Mouse (Mus musculus) intestine, embryonic 15.5 days (tissue): ENCODE results near the gene Cog4. TPM values are rescaled to one million over a fixed set of nuclear protein-coding genes. Genes with fewer than 3 reads are reported as not detected.
"Not testable (repeated sequence)": the region's sequence is repeated elsewhere in the genome, so short reads cannot be mapped to it uniquely, and the experiment has no call there.

Experiments
- ATAC-seq: fragments of 200-750 bp; cut with Nextera tagmentation; 2 replicates; pipeline ENCODE4 v1.8.0; 2017; ENCODE audit warnings: moderate TSS enrichment, moderate library complexity
- H3K27ac ChIP-seq: fragments of 300-500 bp; sonication (generic); 2 replicates; pipeline ENCODE4 v1.5.1; 2015; ENCODE audit warnings: mild to moderate bottlenecking, inconsistent platforms
- H3K27me3 ChIP-seq: fragments of 300-500 bp; sonication (generic); replicated peaks from 2 replicates; pipeline ENCODE4 v1.6.1; 2015; ENCODE audit warnings: inconsistent platforms
- H3K36me3 ChIP-seq: fragments of 300-500 bp; sonication (generic); 2 replicates; pipeline ENCODE4 v1.6.1; 2015; ENCODE audit warnings: inconsistent platforms
- H3K4me1 ChIP-seq: fragments of 300-500 bp; sonication (generic); replicated peaks from 2 replicates; pipeline ENCODE4 v1.6.1; 2015; ENCODE audit warnings: inconsistent platforms
- H3K4me2 ChIP-seq: fragments of 300-500 bp; sonication (generic); replicated peaks from 2 replicates; pipeline ENCODE4 v1.6.1; 2015; ENCODE audit warnings: mild to moderate bottlenecking, inconsistent platforms
- H3K4me3 ChIP-seq: fragments of 300-500 bp; sonication (generic); replicated peaks from 2 replicates; pipeline ENCODE4 v1.5.1; 2015; ENCODE audit warnings: inconsistent platforms
- H3K9ac ChIP-seq: fragments of 300-500 bp; sonication (generic); 2 replicates; pipeline ENCODE4 v1.6.1; 2015; ENCODE audit warnings: inconsistent platforms
- H3K9me3 ChIP-seq: fragments of 300-500 bp; sonication (generic); 2 replicates; pipeline ENCODE4 v1.6.1; 2016; ENCODE audit warnings: inconsistent platforms
- WGBS: fragments of 180-500 bp; shearing (Covaris S2); methylation state at CpG from one replicate; pipeline ENCODE4 v1.1.7; 2015; 5-methylcytosine and 5-hydroxymethylcytosine counted together
- polyA plus RNA-seq: library from polyadenylated mRNA; unstranded; fragments of >200 nt; fragmentation: Nextera tagmentation; extraction: Ambion mirVana; gene quantifications from 2 replicates; pipeline ENCODE4 v1.2.1, GENCODE M21; 2015

The Cog4 gene
- polyA plus RNA-seq, 1 experiment from 2014 or later, result 69.0 TPM

DNA sequence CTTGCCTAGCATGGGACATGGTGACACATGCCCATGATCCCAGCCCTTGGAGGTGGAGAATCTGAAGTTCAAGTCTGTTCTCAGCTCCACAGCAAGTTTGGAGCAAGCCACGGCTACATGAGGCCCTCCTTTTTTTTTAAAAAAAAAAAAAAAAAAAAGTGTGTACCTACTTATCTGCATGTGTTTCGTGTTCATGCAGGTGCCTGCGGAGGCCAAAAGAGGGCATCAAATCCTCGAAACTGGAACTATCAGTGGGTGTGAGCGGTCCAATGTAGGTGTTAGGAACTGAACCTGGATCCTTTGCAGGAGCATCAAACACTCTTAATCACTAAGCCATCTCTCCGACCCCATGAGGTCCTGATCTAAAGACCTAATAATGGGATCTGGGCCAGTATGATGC is 51.1 kb downstream of the Cog4 start:
- Histone ChIP-seq H3K36me3 (no peaks in the 10 kb centered on the region), H3K4me3 (no peak overlapping the region), H3K9me3 (no peaks in the 10 kb centered on the region), H3K27ac (no peak overlapping the region), H3K9ac (no peak overlapping the region), H3K4me1 (peaks cover 6% of the 10 kb centered on the region), H3K27me3 (no peaks in the 10 kb centered on the region), H3K4me2 (no peak overlapping the region)
- WGBS, result 90% methylated on average over 6 of the region's 6 CpGs
- no peak for ATAC-seq

DNA sequence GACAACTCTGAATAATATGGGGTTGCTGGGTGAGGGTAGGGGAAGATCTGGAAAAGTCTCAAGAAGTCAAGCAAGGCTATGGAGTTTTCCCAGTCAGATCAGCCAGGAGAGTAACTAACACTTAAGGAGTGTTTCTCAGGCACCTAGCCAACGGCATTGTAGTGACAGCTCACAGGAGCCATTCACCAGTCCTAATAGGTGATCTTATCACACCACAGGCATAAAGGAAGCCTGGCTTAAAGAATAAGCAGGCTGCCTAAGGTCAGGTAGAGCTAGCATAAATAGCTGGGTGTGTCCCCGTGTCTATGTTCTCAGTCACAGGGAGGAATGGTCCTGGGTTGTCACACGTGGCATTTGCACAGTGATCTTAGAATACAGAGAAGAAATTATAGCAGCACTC is 54.7 kb downstream of the Cog4 start:
- H3K9me3 ChIP-seq, result no peaks in the 10 kb centered on the region
- H3K27me3 ChIP-seq, result no peaks in the 10 kb centered on the region
- peaks cover 6% of the 10 kb centered on the region for H3K4me1 ChIP-seq
- no peak overlapping the region for H3K4me3 ChIP-seq
- peak overlapping the region; percentile 39 for H3K27ac ChIP-seq
- ATAC-seq, result peak; percentile 85
- H3K9ac ChIP-seq, result no peak overlapping the region
- 46% methylated on average over 3 of the region's 3 CpGs for whole genome bisulfite sequencing
- peak overlapping the region; percentile 61 for H3K4me2 ChIP-seq
- no peaks in the 10 kb centered on the region for H3K36me3 ChIP-seq

DNA sequence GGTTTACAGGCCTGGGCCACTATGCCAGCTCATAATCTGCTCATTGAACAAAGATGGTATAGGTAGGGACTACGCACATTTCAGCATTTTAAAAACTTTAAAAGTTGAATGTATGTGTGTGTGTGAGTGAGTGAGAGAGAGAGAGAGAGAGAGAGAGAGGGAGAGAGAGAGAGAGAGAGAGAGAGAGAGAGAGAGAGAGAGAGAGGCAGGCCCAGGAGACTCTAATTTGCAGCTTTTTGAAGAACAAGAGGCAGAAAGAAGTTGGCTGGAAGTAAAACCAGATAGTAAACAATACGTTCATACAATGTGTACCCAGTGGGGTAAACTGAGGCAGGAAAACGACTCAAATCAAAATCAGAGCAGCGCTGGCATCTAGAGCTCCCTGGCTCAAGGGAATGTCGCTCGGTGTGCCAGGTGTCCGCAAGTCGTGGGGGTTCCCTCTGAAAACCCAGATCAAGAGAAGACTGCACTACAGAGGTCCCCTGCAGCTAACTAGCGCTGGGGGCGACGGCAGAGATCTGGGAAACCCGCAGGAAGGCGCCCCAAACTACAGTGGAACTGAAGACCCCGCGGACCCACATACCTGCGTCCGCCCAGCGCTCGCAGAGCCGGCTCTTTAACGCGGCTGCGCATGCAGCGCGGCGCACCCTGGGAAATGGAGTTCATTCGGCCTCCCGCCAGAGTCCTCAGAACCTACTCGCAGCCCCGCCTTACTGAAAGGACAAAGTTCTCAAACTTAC is 55.6 kb downstream of the Cog4 start, which contains the start of gene Fuk:
Gene Fuk (minus strand): TSS at position 650 of the 740 bp plus-strand sequence.
- Histone ChIP-seq H3K4me3 (peak within 1 kb of the TSS; percentile 78), H3K36me3 (no peaks in the 10 kb centered on the region), H3K27ac (no peak within 1 kb of the TSS), H3K4me2 (peak within 1 kb of the TSS; percentile 61), H3K27me3 (no peaks in the 10 kb centered on the region), H3K4me1 (peaks cover 6% of the 10 kb centered on the region), H3K9ac (peak within 1 kb of the TSS; percentile 71), H3K9me3 (no peaks in the 10 kb centered on the region)
- WGBS, result 2% methylated on average over 30 of the region's 30 CpGs
- ATAC-seq, result peak; percentile 95

DNA sequence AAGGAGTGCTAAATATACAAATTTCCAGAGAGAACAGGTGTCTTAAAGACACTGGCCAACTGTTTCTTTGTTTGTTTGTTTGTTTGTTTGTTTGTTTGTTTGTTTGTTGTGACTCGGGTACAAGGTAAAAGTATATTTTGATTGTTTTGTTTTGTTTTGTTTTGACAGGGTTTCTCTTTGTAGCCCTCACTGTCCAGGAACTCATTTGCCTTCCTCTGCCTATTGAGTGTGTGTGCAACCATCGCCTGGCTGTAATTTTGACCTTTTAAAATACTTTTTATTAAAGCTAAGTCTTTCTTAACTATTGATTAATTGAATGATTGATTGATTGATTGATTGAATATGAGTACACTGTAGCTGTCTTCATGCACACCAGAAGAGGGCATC is 56.2 kb downstream of the Cog4 start:
- Histone ChIP-seq H3K27ac (no peak overlapping the region), H3K27me3 (no peaks in the 10 kb centered on the region), H3K36me3 (no peaks in the 10 kb centered on the region), H3K4me1 (peaks cover 6% of the 10 kb centered on the region), H3K9ac (no peak overlapping the region), H3K4me2 (peak overlapping the region; percentile 61), H3K4me3 (peak overlapping the region; percentile 78), H3K9me3 (no peaks in the 10 kb centered on the region)
- ATAC-seq, result peak; percentile 16
- WGBS, result 63% methylated on average over 2 of the region's 2 CpGs

DNA sequence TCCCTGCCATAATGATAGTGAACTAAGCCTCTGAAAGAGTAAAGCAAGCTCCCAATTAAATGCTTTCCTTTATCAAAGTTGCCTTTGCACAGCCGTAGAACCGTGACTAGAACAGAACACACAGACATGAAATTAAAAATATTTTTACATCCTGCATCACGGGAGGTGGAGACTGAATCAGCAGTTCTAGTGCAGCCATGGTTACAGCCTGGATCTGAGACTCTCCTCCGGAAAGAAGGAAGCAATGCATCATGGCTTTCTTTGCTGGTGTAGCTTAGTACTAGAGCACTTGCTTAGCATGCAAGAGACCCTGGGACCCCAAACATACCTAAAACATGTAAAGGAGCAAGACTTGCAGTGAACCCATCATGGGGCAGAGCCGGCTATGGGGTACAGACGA is 59.0 kb downstream of the Cog4 start:
- Histone ChIP-seq H3K27ac (no peak overlapping the region), H3K4me2 (no peak overlapping the region), H3K9ac (no peak overlapping the region), H3K4me3 (no peak overlapping the region), H3K4me1 (peaks cover 6% of the 10 kb centered on the region), H3K9me3 (no peaks in the 10 kb centered on the region), H3K27me3 (no peaks in the 10 kb centered on the region), H3K36me3 (no peaks in the 10 kb centered on the region)
- no peak for ATAC-seq
- WGBS, result 90% methylated on average over 6 of the region's 6 CpGs

DNA sequence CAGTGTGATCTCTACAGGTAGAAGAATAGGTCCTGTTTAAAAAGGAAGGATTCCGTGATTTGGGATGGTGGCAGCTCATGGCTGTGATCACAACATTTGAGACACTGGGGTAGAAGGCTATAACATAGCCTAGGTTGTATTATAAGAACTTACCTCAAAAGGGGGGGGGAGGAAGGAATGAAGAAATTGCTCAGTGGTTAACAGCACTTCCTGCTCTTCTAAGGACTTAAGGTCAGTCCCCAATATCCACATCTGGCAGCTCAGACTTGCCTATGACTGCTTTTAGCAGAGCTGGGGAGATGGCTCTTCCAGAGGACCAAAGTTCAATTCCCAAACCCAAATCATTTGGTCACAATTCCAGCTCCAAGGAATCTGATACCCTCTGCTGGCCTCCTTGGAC is 60.3 kb downstream of the Cog4 start:
- WGBS, result 83% methylated on average over 1 of the region's 1 CpGs
- H3K36me3 ChIP-seq, result no peaks in the 10 kb centered on the region
- no peaks in the 10 kb centered on the region; the same call in 1 of the 2 replicates for H3K4me1 ChIP-seq
- H3K4me2 ChIP-seq, result no peak overlapping the region
- H3K27me3 ChIP-seq, result no peaks in the 10 kb centered on the region
- H3K9ac ChIP-seq, result no peak overlapping the region
- no peak for ATAC-seq
- no peaks in the 10 kb centered on the region for H3K9me3 ChIP-seq
- H3K27ac ChIP-seq, result no peak overlapping the region
- H3K4me3 ChIP-seq, result no peak overlapping the region

DNA sequence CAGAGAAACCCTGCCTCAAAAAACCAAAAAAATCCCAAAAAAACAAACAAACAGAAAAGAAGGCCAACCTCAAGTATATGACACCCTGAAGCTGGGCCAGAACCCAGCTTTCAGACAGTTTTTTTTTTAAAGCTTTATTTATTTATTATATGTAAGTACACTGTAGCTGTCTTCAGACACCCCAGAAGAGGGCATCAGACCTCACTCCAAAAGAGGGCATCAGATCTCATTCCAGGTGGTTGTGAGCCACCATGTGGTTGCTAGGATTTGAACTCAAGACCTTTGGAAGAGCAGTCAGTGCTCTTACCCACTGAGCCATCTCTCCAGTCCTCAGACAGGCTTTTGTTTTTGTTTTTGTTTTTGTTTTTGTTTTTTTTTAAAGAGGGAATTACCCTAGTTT is 63.5 kb downstream of the Cog4 start:
- ATAC-seq, H3K4me2 ChIP-seq, H3K9me3 ChIP-seq, H3K27ac ChIP-seq, H3K4me1 ChIP-seq, H3K4me3 ChIP-seq, H3K36me3 ChIP-seq, H3K9ac ChIP-seq, H3K27me3 ChIP-seq: not testable (repeated sequence)

DNA sequence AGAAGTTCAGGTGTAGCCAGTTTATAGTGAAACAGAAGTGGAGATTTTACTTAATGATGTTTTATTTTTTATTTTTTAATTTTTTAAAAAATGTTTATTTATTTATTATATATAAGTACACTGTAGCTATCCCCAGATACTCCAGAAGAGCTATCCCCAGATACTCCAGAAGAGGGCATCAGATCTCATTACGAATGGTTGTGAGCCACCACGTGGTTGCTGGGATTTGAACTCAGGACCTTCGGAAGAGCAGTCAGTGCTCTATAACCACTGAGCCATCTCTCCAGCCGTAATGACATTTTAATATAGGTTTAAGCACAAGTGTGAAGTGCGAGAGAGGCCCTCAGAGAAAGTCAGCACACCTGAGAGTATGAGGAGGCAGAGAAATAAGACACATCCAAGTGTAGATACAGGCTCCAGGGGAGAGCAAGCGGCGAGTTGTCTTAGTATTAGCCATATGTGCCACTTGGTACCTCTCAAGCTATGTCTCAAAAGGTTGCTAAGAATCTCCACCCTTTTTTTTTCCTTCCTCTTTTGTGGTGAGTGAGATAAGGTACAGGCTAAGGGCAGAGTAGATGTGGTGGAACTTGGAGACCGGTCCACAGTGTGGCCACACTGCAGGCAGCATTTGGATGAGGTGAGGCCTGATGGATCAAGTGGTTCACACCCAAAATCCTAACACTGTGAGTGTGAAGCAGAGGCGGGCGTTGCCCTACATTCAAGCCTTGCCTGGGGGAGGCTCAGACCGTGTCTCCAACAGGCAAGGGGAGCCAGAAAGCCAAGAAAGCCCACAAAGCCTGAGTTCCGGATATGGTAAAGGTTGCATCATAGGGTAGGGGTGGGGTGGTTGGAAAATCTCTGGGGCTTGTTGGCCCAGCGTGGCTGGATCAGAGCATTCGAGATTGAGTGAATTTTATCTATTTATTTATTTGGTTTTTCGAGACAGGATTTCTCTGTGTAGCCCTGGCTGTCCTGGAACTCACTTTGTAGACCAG is 65.5 kb downstream of the Cog4 start:
- H3K27ac ChIP-seq, result no peak overlapping the region
- H3K36me3 ChIP-seq, result no peaks in the 10 kb centered on the region
- H3K27me3 ChIP-seq, result no peaks in the 10 kb centered on the region
- no peak overlapping the region for H3K4me2 ChIP-seq
- ATAC-seq, result no peak
- 84% methylated on average over 15 of the region's 15 CpGs for WGBS
- no peak overlapping the region for H3K9ac ChIP-seq
- no peak overlapping the region for H3K4me3 ChIP-seq
- no peaks in the 10 kb centered on the region for H3K4me1 ChIP-seq
- no peaks in the 10 kb centered on the region for H3K9me3 ChIP-seq

DNA sequence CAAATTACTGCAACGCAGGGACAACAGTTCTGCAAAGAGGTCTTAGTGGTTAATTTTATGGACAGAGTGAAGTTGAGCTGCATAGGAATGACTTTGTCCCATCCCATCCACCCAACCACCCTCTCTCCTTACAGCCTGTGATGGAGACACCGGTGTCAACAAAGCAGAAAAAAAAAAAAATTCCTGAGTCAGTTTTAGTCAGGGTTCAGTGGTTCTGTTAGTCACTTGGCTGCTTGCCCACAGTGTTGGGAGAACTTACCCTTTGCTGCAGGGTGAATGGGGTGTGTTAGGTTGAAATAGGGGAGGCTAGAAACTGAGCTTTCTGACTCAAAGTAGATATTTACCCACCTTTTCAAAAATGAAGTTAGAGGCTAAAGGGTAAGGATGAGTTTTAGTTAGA is 71.0 kb downstream of the Cog4 start:
- Histone ChIP-seq H3K4me2 (no peak overlapping the region), H3K9me3 (no peaks in the 10 kb centered on the region), H3K4me3 (no peak overlapping the region), H3K4me1 (peaks cover 17% of the 10 kb centered on the region), H3K27me3 (no peaks in the 10 kb centered on the region), H3K9ac (no peak overlapping the region), H3K36me3 (no peaks in the 10 kb centered on the region), H3K27ac (no peak overlapping the region)
- WGBS, result 68% methylated on average over 2 of the region's 2 CpGs
- no peak for ATAC-seq

DNA sequence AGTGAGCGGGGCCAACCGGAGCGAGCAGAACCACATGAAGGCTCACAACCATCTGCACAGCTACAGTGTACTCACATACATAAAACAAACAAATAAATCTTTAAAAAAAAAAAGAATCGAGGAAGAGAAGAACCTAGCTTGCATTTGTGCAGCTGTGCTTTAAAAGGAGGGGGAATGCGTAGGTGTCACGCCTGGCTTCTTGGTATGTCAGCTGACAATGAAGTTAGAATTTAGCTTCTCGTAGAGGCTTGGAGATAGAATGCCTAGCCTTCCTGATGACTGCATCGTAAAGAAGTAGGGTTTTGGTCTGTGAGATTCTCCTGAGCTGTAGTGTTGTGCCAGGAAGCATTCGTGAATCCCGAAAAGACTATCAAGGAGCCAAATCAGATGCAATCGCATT is 71.6 kb downstream of the Cog4 start:
- Histone ChIP-seq H3K27me3 (no peaks in the 10 kb centered on the region), H3K4me1 (peaks cover 17% of the 10 kb centered on the region), H3K9me3 (no peaks in the 10 kb centered on the region), H3K9ac (no peak overlapping the region), H3K36me3 (no peaks in the 10 kb centered on the region), H3K4me2 (no peak overlapping the region), H3K27ac (no peak overlapping the region), H3K4me3 (no peak overlapping the region)
- no peak for ATAC-seq
- WGBS, result 68% methylated on average over 11 of the region's 11 CpGs

DNA sequence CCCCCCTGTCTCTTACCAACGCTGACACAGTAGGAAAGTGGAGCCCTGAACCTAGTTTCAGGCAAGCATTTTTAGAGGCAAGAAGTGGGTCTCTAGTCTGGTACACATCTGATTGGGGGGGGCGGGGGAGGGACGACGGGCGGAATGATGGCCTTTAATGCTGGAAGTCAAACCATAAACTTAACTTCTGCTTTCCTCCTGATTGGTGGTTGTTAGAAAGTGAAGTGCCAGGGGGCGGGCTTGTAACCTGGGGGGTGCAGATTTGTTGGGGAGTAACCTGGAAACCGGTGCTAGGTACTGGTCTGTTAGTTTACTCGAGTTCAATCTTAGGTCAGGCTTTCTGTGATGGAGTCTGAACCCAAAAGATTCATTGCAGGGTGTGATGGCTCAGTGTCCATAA is 72.1 kb downstream of the Cog4 start:
- H3K9ac ChIP-seq, result no peak overlapping the region
- H3K27me3 ChIP-seq, result no peaks in the 10 kb centered on the region
- WGBS, result 32% methylated on average over 8 of the region's 8 CpGs
- H3K27ac ChIP-seq, result no peak overlapping the region
- no peaks in the 10 kb centered on the region for H3K9me3 ChIP-seq
- no peaks in the 10 kb centered on the region for H3K36me3 ChIP-seq
- H3K4me3 ChIP-seq, result no peak overlapping the region
- peaks cover 17% of the 10 kb centered on the region for H3K4me1 ChIP-seq
- no peak overlapping the region for H3K4me2 ChIP-seq
- no peak for ATAC-seq

DNA sequence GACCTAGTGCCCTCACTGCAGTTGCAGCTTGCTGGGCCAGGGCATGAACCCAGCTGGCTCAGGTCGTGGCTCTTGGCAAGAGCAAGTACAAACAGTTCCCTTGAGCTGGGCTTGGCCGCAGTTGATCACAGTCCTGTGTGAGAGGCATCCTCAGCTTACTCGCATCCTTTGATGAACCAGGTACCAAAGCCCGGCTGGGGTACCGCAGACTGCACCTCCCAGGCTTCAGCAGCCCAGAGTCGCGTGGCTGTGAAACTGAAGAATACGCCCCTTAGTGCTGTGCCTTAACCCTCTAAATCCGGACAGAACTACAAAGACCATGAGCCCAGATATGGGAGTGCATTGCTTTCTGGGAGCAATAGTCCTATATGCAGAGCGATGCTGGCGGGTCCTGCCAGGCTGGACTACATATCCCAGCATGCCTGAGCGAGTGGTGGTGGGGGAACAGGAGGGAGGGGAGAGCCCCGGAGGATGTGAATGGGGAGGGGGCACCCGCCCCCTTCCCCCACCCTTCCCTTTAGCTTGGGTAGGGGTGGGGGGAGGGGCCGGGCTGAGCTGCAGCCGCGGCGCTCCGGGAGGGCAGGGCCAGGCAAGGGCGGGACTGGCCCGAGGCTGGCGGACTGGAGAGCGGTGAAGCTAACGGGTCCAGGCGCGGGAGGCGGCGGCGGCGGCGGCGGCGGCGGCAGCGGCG is 73.1 kb downstream of the Cog4 start, which contains the start of gene St3gal2:
Gene St3gal2 (plus strand): TSS at position 582 of the 691 bp plus-strand sequence.
- no peaks in the 10 kb centered on the region for H3K9me3 ChIP-seq
- WGBS, result under 1% methylated on average over 35 of the region's 36 CpGs
- no peaks in the 10 kb centered on the region for H3K27me3 ChIP-seq
- peak; percentile 98 for ATAC-seq
- H3K9ac ChIP-seq, result peak within 1 kb of the TSS; percentile 79
- no peaks in the 10 kb centered on the region for H3K36me3 ChIP-seq
- peak within 1 kb of the TSS; percentile 78 for H3K4me2 ChIP-seq
- peaks cover 17% of the 10 kb centered on the region for H3K4me1 ChIP-seq
- H3K4me3 ChIP-seq, result peak within 1 kb of the TSS; percentile 89
- H3K27ac ChIP-seq, result peak within 1 kb of the TSS; percentile 77
